Mouse (Mus musculus) heart, adult 2 months (tissue): ENCODE measurements around the gene Map3k4.

Source experiments
- CTCF ChIP-seq: fragments of 200-600 bp; IDR thresholded peaks from 2 replicates; pipeline ENCODE4 v1.8.1; 2022; ENCODE audit warnings: antibody characterized with exemption, mild to moderate bottlenecking, moderate library complexity
- POLR2A ChIP-seq: fragments of 200-500 bp; IDR thresholded peaks from 2 replicates; pipeline ENCODE4 v1.6.1; 2011; ENCODE audit warnings: mild to moderate bottlenecking, low read depth, low read length, control low read depth; ENCODE audit not compliant: insufficient read depth

GRCm38 (mm10) chr17:12224145-12224544 is 94.5 kb downstream of the Map3k4 start:
- no peak for TF ChIP-seq CTCF
- no peak for TF ChIP-seq POLR2A
